Mouse (Mus musculus): Measurements from ENCODE around the gene Cyp4f13.

The Cyp4f13 gene

DNA sequence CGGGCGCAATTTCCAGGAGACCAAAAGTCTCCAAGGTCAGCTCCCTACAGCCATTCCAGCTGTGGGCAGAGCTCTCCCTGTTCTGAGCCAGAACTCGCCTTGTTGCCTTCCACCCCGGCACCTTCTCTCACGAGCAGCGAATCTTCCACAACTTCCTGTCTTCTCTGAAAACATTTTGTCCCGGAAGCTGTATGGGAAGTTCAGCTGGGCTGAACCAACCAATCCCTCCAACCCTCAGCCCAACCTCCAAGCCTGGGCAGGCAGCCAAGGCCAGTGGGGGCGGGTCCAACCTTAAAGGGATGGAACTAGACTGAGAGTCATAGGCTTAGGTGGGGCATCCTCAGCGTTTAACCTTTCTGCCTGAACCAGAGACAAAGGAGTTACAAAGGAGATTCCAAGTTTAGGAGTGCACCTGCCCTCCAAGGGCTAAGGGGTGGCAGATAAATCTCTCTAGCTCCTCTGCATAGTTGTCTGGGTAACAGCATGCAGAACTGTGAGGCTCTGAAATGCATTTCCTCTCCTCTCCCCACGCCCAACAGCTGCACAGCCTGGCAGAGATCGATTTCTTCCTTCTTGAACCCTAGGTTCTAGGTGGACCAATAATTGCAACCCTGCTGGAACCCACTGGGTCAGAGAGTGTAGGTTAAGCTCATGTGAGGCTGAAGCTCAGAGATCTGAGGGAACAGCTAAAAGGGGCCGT lies at the start of gene Cyp4f13:
Gene Cyp4f13, minus strand, starts transcription at position 188 of the 700 bp plus-strand sequence.
- DNase-seq (ENCODE audit: extremely low read depth, low read depth): peak; percentile 91

DNA sequence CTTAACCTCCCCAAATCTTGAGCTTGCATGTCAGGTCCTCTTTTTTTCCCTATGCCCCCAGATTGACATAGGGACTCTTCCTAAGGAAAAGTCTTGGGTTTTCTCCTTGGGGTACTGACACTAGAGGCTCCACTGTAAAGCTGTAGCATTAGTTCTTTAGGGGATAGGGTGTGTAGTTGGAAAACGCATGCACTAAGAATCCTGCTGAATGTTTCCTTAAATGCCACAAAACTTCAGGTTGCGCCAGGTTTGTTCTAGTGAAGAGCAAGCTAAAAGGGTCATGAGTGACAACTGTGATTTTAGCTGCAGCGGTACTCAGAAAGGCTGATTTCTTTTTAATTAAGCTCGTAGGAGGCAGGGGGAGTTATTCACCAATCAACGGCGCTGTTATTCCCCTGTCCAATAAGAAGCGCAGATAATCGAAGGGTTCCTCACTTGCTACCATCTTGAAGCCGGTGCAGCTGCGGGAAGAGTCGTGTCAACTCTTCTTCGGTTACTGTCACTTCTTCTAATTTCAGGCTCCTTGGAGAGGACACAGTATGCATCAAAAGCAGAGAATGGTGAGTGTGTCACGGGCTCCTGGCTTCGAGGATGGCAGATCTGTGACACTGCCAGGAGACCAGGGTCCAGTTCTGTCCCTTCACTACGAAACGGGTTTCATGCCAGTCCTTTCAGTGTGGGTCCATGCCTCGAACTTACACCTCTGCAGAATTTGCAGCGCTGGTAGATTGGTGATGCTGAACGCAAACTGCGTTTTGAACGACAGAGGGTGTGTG lies 45.7 kb upstream of the Cyp4f13 start, which contains the start of gene Zfp952:
Gene Zfp952, plus strand, starts transcription at position 431 of the 776 bp plus-strand sequence.
- peak; percentile 91 for DNase-seq (ENCODE audit: extremely low read depth, low read depth)

DNA sequence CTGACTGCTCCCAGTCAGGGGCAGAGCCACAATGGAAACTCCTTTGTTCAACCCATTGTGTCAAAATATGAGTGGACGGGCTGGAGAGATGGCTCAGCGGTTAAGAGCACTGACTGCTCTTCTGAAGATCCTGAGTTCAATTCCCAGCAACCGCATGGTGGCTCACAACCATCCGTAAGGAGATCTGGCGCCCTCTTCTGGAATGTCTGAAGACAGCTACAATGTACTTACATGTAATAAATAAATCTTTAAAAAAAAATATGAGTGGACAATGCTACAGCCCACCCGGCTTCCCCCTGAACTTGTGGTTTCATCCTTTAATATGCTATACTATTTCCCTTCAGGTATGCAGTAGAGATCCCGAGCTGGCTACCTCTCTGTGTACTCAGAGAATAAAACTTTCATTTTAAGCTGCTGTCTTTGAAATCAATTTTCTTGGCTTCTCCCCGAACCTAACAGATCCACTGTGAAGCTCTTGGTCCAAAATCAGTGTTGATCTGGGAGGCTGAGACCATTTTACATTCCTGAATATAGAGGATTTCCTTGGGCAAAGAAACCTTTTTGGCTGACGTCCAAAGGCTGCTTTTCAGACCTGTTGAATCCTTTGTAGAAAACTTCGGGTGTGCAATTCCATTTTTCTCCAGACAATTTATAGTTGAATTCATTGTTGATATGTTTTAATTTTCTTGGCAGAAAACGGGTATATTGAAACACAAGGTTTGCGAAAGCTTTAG lies 44.9 kb upstream of the Cyp4f13 start:
- DNase-seq (ENCODE audit: extremely low read depth, low read depth): peak; percentile 46

GRCm38 (mm10) chr17:32986301-32986700 lies 39.1 kb upstream of the Cyp4f13 start:
- no peak for DNase-seq (ENCODE audit: extremely low read depth, low read depth)

- no peak for DNase-seq (ENCODE audit: extremely low read depth, low read depth)
Observed at GRCm38 (mm10) chr17:32981361-32981760, 34.2 kb upstream of the Cyp4f13 start.

DNA sequence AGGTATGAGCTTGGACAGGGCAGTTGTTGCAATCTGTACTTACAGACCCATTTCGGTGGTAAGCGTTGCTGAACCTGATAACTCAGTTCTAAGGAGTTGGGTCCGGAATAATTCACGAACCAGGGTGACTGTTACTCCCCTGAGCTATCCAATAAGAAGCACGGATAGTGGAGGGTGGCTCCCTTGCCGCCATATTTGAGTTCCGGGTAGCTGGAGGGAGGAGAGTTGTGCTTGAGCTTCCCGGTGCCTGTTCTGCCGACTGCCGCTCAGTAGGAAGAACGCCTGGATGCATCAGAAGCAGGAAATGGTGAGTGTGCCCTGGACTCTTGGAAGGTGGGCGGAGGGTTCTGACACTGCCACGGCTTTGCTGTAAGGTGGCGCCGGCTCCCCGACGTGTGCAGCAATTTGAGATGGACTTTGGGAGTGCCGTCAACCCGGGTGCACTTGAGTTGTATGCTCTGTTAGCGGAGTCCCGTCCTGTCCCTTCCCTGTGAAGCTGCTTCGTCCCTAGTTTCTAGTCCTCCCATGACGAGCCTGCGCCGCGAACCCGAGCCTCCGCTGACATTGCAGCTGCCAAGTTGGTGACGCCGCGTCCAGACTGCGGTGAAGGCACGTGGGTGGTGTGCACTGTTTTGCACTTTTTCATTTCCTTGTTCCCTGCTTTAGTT lies 18.6 kb upstream of the Cyp4f13 start, which contains the start of gene Zfp472:
Gene Zfp472, plus strand, starts transcription at position 192 of the 668 bp plus-strand sequence.
- DNase-seq (ENCODE audit: extremely low read depth, low read depth): peak; percentile 90

- no peak for DNase-seq (ENCODE audit: extremely low read depth, low read depth)
Observed at GRCm38 (mm10) chr17:32965253-32965622, 18.0 kb upstream of the Cyp4f13 start.

DNA sequence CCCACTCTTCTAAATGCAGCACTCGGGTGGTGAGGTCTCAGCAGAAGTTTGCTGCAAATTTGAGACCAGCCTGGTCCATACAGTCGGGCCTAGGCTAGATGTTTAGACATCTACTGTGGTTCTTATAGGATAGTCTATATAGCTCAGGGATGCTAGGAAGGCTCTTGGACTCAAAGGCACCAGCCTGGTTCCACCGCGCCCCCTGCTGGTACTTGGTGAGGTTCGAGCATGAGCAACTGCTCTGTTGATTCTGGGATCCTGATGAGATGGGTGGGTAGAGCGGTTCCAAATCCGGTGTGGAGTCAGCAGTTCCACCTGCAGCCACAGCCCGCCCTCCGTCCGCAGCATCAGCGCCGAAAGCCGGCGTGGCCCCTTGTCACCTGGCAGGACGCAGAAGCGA lies 4.2 kb upstream of the Cyp4f13 start:
- DNase-seq (ENCODE audit: extremely low read depth, low read depth): peak; percentile 35

DNA sequence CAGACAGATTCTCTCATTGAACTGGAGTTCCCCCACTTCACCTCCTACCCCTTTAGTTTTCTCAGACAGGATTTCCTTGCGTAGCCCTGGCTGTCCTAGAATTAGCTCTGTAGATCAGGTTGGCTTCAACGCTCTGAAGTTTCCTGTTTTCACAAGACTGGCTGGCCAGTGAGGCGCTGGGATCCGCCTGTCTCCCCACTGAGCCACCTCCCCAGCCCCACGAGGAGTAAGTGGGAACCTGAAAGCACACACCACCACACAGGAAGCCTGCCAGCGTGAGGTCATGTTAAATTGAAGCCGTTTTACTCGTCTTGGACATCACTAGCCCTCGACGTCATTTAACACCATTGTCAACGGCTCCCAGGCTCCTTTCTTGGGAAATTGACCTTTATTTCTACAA lies 3.8 kb upstream of the Cyp4f13 start:
- DNase-seq (ENCODE audit: extremely low read depth, low read depth): no peak

DNA sequence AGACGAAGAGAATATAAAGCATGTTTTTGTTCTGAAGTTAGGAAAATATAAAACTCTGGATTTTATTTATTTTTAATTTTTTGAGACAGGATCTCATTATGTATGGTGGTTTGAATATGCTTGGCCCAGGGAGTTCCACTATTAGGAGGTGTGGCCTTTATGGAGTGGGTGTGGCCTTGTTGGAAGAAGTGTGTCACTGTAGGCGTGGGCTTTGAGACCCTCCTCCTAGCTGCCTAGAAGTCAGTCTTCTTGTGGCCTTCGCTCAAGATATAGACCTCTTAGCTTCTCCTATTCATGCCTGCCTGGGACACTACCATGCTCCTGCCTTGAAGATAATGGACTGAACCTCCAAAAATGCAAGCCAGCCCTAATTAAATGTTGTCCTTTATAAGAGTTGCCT lies 2.9 kb upstream of the Cyp4f13 start:
- DNase-seq (ENCODE audit: extremely low read depth, low read depth): no peak

DNA sequence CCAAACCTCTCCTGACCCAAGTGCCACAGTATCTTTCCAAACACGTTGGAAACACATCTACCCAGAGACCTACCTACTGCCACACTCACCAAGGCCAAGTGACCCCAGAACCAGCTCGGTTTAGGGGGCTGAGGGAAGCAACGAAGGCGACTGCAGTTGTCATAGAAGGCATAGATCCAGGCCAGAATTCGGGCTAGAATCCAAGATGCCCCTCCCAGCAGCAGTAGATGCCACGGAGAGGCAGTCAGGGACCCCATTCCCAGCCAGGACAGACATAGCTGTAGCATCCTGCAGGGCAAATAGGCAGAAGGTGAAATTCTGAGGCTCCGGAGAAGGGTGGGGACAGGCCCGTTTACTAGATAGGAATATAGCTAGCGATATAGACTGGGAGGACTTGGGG lies 486 bp downstream of the Cyp4f13 start:
- DNase-seq (ENCODE audit: extremely low read depth, low read depth): no peak

- no peak for DNase-seq (ENCODE audit: extremely low read depth, low read depth)
Observed at GRCm38 (mm10) chr17:32944402-32945035, 2.7 kb downstream of the Cyp4f13 start.

DNA sequence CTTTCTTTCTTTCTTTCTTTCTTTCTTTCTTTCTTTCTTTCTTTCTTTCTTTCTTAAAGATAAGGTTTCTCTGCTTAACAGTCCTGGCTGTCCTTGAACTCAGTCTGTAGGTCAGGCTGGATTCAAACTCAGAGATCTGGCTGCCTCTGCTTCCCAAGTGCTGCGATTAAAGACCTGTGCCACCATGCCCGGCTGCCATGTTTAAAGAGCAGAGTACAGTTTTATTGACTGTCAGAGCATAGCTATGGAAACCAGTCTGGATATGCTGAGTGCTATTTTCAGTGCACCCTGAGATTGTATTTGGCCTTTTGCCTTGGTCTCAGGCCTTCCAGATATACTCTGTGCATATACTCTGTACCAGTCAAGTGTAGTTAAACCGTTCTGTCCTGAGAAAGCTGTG lies 3.5 kb downstream of the Cyp4f13 start:
- no peak for DNase-seq (ENCODE audit: extremely low read depth, low read depth)

DNA sequence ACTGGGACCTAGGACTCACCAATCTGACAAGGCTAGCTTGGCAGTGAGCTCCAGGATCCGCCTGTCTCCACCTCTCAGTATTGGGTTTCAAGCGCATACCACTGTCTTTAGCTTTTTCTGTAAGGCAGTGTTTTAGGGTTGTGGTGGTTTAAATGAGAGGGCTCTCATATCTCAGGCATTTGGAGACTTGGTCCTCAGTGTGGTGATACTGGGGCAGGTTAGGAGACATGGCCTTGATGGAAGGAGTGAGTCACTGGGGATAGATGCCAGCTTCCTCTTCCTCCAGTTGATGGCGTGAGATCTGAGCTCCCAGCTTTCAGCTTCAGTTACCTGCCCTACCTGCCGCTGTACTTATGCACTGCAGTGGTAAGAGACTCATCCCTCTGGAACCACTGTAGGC lies 7.4 kb downstream of the Cyp4f13 start:
- DNase-seq (ENCODE audit: extremely low read depth, low read depth): no peak

DNA sequence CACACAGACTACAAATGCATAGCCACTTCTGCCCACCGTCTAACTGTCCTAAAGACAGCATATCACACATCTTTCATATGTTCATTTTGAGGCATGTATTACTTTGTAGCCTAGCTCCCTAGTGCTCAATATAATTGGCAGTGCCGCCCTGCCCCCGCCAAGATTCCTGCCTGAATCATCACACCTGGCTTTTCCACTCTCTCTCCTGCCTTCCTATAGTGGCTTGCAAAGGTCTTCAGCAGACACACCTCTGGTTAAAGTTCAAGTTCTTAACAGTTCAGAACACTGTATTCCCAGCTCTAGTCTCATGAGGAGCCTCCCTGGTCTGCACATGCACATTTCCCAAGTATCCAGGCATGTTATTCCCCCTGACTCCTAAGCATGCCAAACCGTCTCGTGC lies 19.4 kb downstream of the Cyp4f13 start:
- no peak for DNase-seq (ENCODE audit: extremely low read depth, low read depth)

DNA sequence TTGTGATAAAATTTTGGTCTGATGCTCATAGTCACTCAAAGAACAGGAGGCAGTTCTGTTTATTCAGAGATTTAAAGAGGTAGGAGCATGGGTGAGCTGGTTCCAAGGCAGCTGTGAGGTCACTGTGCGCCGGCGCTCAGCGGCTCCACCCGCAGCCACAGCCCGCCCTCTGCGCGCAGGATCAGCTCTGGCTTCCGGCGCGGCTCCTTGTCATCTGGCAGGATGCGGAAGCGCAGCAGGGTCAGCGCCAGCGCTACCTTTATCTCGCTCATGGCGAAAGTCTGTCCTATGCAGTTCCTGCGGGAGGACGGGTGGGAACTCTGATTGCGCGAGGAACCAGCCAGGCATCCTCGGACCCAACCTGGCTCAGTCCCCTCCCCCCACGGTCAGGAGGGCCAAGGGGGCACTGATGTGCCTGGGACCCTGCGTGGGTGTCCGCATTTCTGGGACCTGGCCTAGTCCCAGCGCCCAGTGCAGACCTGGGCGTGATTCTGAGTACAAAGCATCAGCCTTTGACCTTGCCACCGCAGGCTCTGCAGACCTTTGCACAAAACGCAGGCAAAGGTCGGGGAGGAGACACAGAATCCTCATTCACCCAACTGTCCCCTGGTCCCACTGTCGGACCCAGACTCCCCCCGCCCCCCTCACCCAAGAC lies 22.4 kb downstream of the Cyp4f13 start:
- DNase-seq (ENCODE audit: extremely low read depth, low read depth): no peak

GRCm38 (mm10) chr17:32923681-32924080 lies 23.5 kb downstream of the Cyp4f13 start:
- DNase-seq (ENCODE audit: extremely low read depth, low read depth): no peak

DNA sequence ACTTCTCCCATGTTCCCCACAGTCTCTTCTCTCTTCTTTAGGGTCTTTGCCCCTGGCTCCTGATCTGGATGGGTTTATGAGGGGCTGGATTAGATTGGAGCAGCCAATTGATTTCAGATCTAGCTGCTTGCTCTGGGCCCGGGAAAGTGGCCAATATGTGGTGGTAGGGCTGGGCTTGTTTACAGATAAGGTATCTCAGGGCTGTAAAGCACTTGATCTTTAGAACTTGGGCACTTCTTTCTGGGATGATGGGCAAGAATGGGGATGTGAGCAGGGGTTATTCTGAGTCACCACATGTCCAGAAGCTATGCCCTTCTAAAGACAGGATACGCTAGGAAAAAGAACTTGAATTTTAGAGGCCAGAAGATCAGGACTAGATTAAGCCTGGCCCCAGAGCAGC lies 28.1 kb downstream of the Cyp4f13 start:
- DNase-seq (ENCODE audit: extremely low read depth, low read depth): no peak

DNA sequence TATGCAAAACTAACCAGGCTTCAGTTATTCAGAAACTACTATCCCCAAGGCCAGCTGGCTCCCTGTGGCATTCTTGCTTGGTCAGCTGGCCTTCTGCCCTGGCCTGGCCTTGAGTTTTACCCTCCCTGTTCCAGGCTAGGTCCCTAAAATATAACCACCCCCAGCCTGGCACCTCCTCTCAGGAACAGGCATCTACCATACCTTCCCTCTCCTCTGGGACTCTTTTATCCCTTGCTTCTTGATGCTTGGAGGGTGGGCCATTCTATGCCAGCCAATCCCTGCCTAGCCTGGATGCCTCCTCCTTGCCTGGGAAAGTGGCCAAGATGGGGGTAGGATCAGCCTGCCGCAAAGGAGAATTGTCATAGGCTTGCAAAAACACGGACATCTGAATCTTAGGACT lies 30.1 kb downstream of the Cyp4f13 start, which contains the start of gene Cyp4f14:
Gene Cyp4f14, minus strand, starts transcription at position 212 of the 400 bp plus-strand sequence.
- DNase-seq (ENCODE audit: extremely low read depth, low read depth): no peak

- DNase-seq (ENCODE audit: extremely low read depth, low read depth): no peak
Observed at GRCm38 (mm10) chr17:32916075-32916474, 31.1 kb downstream of the Cyp4f13 start.
